Mouse (Mus musculus) megakaryocyte, embryonic 14.5 days (primary cell): ENCODE measurements around the gene 0610009B22Rik.

Source experiments
- FLI1 ChIP-seq: IDR thresholded peaks from 2 replicates; pipeline ENCODE4 v1.6.1; 2012; ENCODE audit warnings: low read length, inconsistent platforms, mixed read lengths
- GATA1 ChIP-seq: IDR thresholded peaks from 3 replicates; pipeline ENCODE4 v1.6.1; 2012; ENCODE audit warnings: mixed read lengths, low read length, inconsistent platforms, borderline replicate concordance

GRCm38 (mm10) chr11:51681976-51682374 lies 6.7 kb downstream of the 0610009B22Rik start:
- TF ChIP-seq GATA1 (no peak), FLI1 (no peak)
